Mouse (Mus musculus): ENCODE measurements around the gene Zcchc10. TPM values are rescaled to one million over a fixed set of nuclear protein-coding genes. Genes with fewer than 3 reads are reported as not detected.
"Not testable (repeated sequence)": the region's sequence is repeated elsewhere in the genome, so short reads cannot be mapped to it uniquely, and the experiment has no call there.

The Zcchc10 gene
- polyA plus RNA-seq, 1 experiment from 2014 or later, result 16.1 TPM

DNA sequence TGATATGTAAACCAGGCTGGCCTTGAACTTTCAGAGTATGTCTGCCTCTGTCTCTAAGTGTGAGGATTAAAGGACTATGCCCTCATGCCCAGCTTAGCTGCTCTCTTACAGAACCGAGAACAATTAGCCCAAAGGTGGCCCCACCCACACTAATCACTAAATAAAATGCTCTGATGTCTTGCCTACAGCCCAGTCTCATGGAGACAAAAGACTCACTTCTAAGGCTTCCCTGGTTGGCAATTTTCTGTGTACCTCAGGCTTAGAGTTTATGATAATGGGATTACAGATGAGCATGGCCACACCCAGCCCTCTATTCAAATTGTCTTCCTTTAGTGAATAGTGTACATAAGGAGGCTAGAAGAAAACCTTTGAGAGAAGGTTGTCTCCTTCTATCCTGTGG, 13.1 kb upstream of the Zcchc10 start:
- no peak overlapping the region for H3K27ac ChIP-seq (ENCODE audit: low read length)
- H3K9me3 ChIP-seq (replicated peaks; ENCODE audit: control insufficient read depth, low read length, poor library complexity, severe bottlenecking), result no peaks in the 10 kb centered on the region
- WGBS, result 18% methylated on average over 1 of the region's 1 CpGs
- no peak for ATAC-seq
- H3K4me2 ChIP-seq (ENCODE audit: low read length), result no peak overlapping the region
- no peak overlapping the region for H3K9ac ChIP-seq (ENCODE audit: low read depth, low read length)
- no peaks in the 10 kb centered on the region for H3K4me1 ChIP-seq (ENCODE audit: control insufficient read depth, insufficient read depth, low read length)
- H3K27me3 ChIP-seq (ENCODE audit: control insufficient read depth, insufficient read depth, low read depth, low read length), result no peaks in the 10 kb centered on the region
- no peak overlapping the region for H3K4me3 ChIP-seq (ENCODE audit: low read depth, low read length)
- H3K36me3 ChIP-seq (ENCODE audit: control insufficient read depth, insufficient read depth, low read length), result no peaks in the 10 kb centered on the region

DNA sequence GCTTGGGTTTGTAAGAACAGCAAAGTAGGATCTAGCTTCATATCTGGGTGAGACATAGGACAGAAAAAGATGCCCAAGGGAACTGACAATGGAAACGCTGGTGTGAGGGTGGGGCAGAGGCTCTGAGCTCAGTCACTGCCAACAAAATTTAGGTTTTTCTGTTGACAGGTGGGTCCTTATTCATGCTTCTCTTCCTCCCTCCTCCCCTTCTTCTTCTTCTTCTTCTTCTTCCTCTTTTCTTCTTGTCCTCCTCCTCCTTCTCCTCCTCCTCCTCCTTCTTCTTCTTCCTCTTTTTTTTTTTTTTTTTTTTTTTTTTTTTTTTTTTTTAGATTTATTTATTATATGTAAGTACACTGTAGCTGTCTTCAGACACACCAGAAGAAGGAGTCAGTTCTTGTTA, 11.7 kb upstream of the Zcchc10 start:
- WGBS, result 85% methylated on average over 1 of the region's 1 CpGs
- not testable (repeated sequence) for H3K4me1 ChIP-seq (ENCODE audit: control insufficient read depth, insufficient read depth, low read length); H3K4me3 ChIP-seq (ENCODE audit: low read depth, low read length); H3K4me2 ChIP-seq (ENCODE audit: low read length); H3K27me3 ChIP-seq (ENCODE audit: control insufficient read depth, insufficient read depth, low read depth, low read length); ATAC-seq; H3K27ac ChIP-seq (ENCODE audit: low read length); H3K9ac ChIP-seq (ENCODE audit: low read depth, low read length); H3K9me3 ChIP-seq (replicated peaks; ENCODE audit: control insufficient read depth, low read length, poor library complexity, severe bottlenecking); H3K36me3 ChIP-seq (ENCODE audit: control insufficient read depth, insufficient read depth, low read length)

GRCm38 (mm10) chr11:53314770-53315173, 9.7 kb upstream of the Zcchc10 start:
- no peak for ATAC-seq
- Histone ChIP-seq H3K36me3 (ENCODE audit: control insufficient read depth, insufficient read depth, low read length) (no peaks in the 10 kb centered on the region), H3K9me3 (replicated peaks; ENCODE audit: control insufficient read depth, low read length, poor library complexity, severe bottlenecking) (no peaks in the 10 kb centered on the region), H3K4me3 (ENCODE audit: low read depth, low read length) (no peak overlapping the region), H3K4me1 (ENCODE audit: control insufficient read depth, insufficient read depth, low read length) (no peaks in the 10 kb centered on the region), H3K27ac (ENCODE audit: low read length) (no peak overlapping the region), H3K9ac (ENCODE audit: low read depth, low read length) (no peak overlapping the region), H3K4me2 (ENCODE audit: low read length) (no peak overlapping the region), H3K27me3 (ENCODE audit: control insufficient read depth, insufficient read depth, low read depth, low read length) (no peaks in the 10 kb centered on the region)
- 77% methylated on average over 1 of the region's 1 CpGs for WGBS

DNA sequence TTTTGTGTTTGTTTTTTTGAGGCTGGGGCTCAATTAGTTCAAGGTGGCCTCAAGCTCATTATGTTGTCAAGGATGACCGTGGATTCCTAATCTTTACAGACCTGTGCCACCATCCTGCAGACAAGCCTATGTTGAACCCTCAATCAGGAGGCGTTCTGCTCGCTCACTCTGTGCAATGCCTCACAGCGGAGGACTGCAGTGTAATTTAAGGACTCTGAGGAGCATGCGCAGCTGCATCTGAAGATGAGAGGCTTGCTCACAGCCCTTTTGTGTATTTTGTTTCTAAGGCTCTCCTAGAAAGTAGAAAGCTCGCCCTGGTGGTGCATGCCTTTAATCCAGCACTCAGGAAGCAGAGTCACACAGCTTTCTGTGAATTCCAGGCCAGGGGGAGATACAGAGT, 7.5 kb upstream of the Zcchc10 start:
- Histone ChIP-seq H3K27ac (ENCODE audit: low read length) (no peak overlapping the region), H3K36me3 (ENCODE audit: control insufficient read depth, insufficient read depth, low read length) (no peaks in the 10 kb centered on the region), H3K27me3 (ENCODE audit: control insufficient read depth, insufficient read depth, low read depth, low read length) (no peaks in the 10 kb centered on the region), H3K9me3 (replicated peaks; ENCODE audit: control insufficient read depth, low read length, poor library complexity, severe bottlenecking) (no peaks in the 10 kb centered on the region), H3K9ac (ENCODE audit: low read depth, low read length) (no peak overlapping the region), H3K4me1 (ENCODE audit: control insufficient read depth, insufficient read depth, low read length) (no peaks in the 10 kb centered on the region), H3K4me2 (ENCODE audit: low read length) (no peak overlapping the region), H3K4me3 (ENCODE audit: low read depth, low read length) (no peak overlapping the region)
- no peak for ATAC-seq
- WGBS, result 54% methylated on average over 6 of the region's 6 CpGs

DNA sequence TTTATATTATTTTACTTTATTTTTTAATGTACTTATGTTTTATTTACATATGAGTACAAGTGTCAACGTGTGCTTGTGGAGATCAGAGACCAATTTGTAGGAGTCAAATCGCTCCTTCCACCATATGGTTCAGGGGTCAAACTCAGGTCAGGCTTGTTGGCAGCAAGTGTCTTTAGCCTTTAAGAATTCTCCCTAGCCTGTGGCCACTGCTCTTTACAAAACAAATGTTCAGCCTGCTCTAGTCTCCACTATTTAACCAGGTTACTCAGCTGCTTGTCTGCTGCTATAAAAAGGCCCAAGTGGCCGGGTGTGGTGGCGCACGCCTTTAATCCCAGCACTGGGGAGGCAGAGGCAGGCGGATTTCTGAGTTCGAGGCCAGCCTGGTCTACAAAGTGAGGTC, 6.4 kb upstream of the Zcchc10 start:
- 90% methylated on average over 7 of the region's 7 CpGs for WGBS
- Histone ChIP-seq H3K27me3 (ENCODE audit: control insufficient read depth, insufficient read depth, low read depth, low read length) (no peaks in the 10 kb centered on the region), H3K4me3 (ENCODE audit: low read depth, low read length) (no peak overlapping the region), H3K4me2 (ENCODE audit: low read length) (no peak overlapping the region), H3K36me3 (ENCODE audit: control insufficient read depth, insufficient read depth, low read length) (no peaks in the 10 kb centered on the region), H3K9me3 (replicated peaks; ENCODE audit: control insufficient read depth, low read length, poor library complexity, severe bottlenecking) (no peaks in the 10 kb centered on the region), H3K9ac (ENCODE audit: low read depth, low read length) (no peak overlapping the region), H3K4me1 (ENCODE audit: control insufficient read depth, insufficient read depth, low read length) (no peaks in the 10 kb centered on the region), H3K27ac (ENCODE audit: low read length) (no peak overlapping the region)
- no peak for ATAC-seq

GRCm38 (mm10) chr11:53318568-53318967, 5.9 kb upstream of the Zcchc10 start:
- not testable (repeated sequence) for H3K27ac ChIP-seq (ENCODE audit: low read length); H3K36me3 ChIP-seq (ENCODE audit: control insufficient read depth, insufficient read depth, low read length)

GRCm38 (mm10) chr11:53319867-53320266, 4.6 kb upstream of the Zcchc10 start:
- not testable (repeated sequence) for H3K4me2 ChIP-seq (ENCODE audit: low read length); H3K36me3 ChIP-seq (ENCODE audit: control insufficient read depth, insufficient read depth, low read length); H3K9ac ChIP-seq (ENCODE audit: low read depth, low read length); H3K4me1 ChIP-seq (ENCODE audit: control insufficient read depth, insufficient read depth, low read length); H3K27me3 ChIP-seq (ENCODE audit: control insufficient read depth, insufficient read depth, low read depth, low read length); H3K9me3 ChIP-seq (replicated peaks; ENCODE audit: control insufficient read depth, low read length, poor library complexity, severe bottlenecking); H3K4me3 ChIP-seq (ENCODE audit: low read depth, low read length); H3K27ac ChIP-seq (ENCODE audit: low read length); ATAC-seq
- WGBS, result 95% methylated on average over 13 of the region's 13 CpGs

More at GRCm38 (mm10) chr11:53318568-53318967, 5.9 kb upstream of the Zcchc10 start:
- WGBS, result 79% methylated on average over 2 of the region's 3 CpGs
- not testable (repeated sequence) for H3K4me1 ChIP-seq (ENCODE audit: control insufficient read depth, insufficient read depth, low read length); H3K4me3 ChIP-seq (ENCODE audit: low read depth, low read length); H3K4me2 ChIP-seq (ENCODE audit: low read length); H3K9ac ChIP-seq (ENCODE audit: low read depth, low read length); H3K9me3 ChIP-seq (replicated peaks; ENCODE audit: control insufficient read depth, low read length, poor library complexity, severe bottlenecking); ATAC-seq; H3K27me3 ChIP-seq (ENCODE audit: control insufficient read depth, insufficient read depth, low read depth, low read length)

GRCm38 (mm10) chr11:53330325-53330724, 5.8 kb downstream of the Zcchc10 start:
- H3K27me3 ChIP-seq (ENCODE audit: control insufficient read depth, insufficient read depth, low read depth, low read length), result no peaks in the 10 kb centered on the region
- H3K9me3 ChIP-seq (replicated peaks; ENCODE audit: control insufficient read depth, low read length, poor library complexity, severe bottlenecking), result no peaks in the 10 kb centered on the region
- no peak overlapping the region for H3K4me3 ChIP-seq (ENCODE audit: low read depth, low read length)
- H3K36me3 ChIP-seq (ENCODE audit: control insufficient read depth, insufficient read depth, low read length), result peaks cover 26% of the 10 kb centered on the region
- ATAC-seq, result no peak
- peaks cover 5% of the 10 kb centered on the region for H3K4me1 ChIP-seq (ENCODE audit: control insufficient read depth, insufficient read depth, low read length)
- H3K27ac ChIP-seq (ENCODE audit: low read length), result no peak overlapping the region
- no peak overlapping the region for H3K4me2 ChIP-seq (ENCODE audit: low read length)
- WGBS, result 96% methylated on average over 7 of the region's 7 CpGs
- H3K9ac ChIP-seq (ENCODE audit: low read depth, low read length), result no peak overlapping the region

DNA sequence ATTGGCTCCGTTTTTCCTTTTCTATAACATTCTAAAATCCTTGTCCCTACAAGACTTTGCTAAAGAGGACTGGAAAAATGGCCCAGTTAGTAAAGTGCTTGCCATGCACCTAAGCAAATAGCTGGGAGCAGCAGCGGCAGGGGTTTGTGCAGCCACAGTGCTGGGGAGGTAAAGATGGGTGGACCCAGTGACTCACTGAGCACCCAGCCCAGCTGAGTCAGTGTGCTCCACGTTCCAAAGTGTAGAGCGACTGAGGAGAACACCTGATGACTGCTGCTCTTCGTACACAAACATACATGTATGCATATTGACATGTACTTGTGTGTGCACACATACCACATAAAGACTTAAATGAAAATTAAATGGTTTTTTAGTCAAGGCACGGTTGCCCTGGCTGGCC, 6.6 kb downstream of the Zcchc10 start:
- 98% methylated on average over 6 of the region's 6 CpGs for WGBS
- H3K4me2 ChIP-seq (ENCODE audit: low read length), result no peak overlapping the region
- H3K4me1 ChIP-seq (ENCODE audit: control insufficient read depth, insufficient read depth, low read length), result no peaks in the 10 kb centered on the region
- no peaks in the 10 kb centered on the region for H3K27me3 ChIP-seq (ENCODE audit: control insufficient read depth, insufficient read depth, low read depth, low read length)
- no peak overlapping the region for H3K27ac ChIP-seq (ENCODE audit: low read length)
- H3K36me3 ChIP-seq (ENCODE audit: control insufficient read depth, insufficient read depth, low read length), result peaks cover 26% of the 10 kb centered on the region
- H3K4me3 ChIP-seq (ENCODE audit: low read depth, low read length), result no peak overlapping the region
- ATAC-seq, result no peak
- H3K9ac ChIP-seq (ENCODE audit: low read depth, low read length), result no peak overlapping the region
- no peaks in the 10 kb centered on the region for H3K9me3 ChIP-seq (replicated peaks; ENCODE audit: control insufficient read depth, low read length, poor library complexity, severe bottlenecking)
